Mouse (Mus musculus) brain, embryonic 14.5 days (tissue): ENCODE data around the gene Mex3b. TPM values are rescaled to one million over a fixed set of nuclear protein-coding genes. Genes with fewer than 3 reads are reported as not detected.

Experiments used
- DNase-seq: peaks from one replicate; pipeline ENCODE4 v3.0.0-alpha.2; 2011; ENCODE audit warnings: low read depth
- CTCF ChIP-seq: fragments of 200-500 bp; IDR thresholded peaks from 2 replicates; pipeline ENCODE4 v1.5.1; 2012; ENCODE audit warnings: inconsistent platforms, mild to moderate bottlenecking, moderate library complexity, borderline replicate concordance; ENCODE audit not compliant: insufficient read depth, insufficient read length; ENCODE audit errors: extremely low read depth
- POLR2A ChIP-seq: fragments of 200-500 bp; IDR thresholded peaks from 2 replicates; pipeline ENCODE4 v1.6.1; 2012; ENCODE audit warnings: mild to moderate bottlenecking, inconsistent platforms, borderline replicate concordance; ENCODE audit not compliant: poor library complexity, insufficient read depth, insufficient read length, severe bottlenecking; ENCODE audit errors: extremely low read depth
- polyA plus RNA-seq: library from polyadenylated mRNA; depleted of rRNA; stranded (reverse); fragments of >200 nt; gene quantifications from 2 replicates; pipeline ENCODE4 v1.2.3, GENCODE M21; 2012; rRNA removed

Mex3b gene
- polyA plus RNA-seq, 1 experiment = 154 TPM

- peak; percentile 12 for DNase-seq
- TF ChIP-seq POLR2A (no peak), CTCF (no peak)
These were observed 32.5 kb downstream of the Mex3b start for GRCm38 (mm10) chr7:82899459-82900297.

- no peak for DNase-seq
- TF ChIP-seq CTCF (no peak), POLR2A (no peak)
These were observed 35.9 kb downstream of the Mex3b start for GRCm38 (mm10) chr7:82903006-82903405.

GRCm38 (mm10) chr7:82905527-82905926 lies 38.4 kb downstream of the Mex3b start:
- peak; percentile 73 for DNase-seq
- no peak for TF ChIP-seq POLR2A
- no peak for TF ChIP-seq CTCF

- no peak for TF ChIP-seq POLR2A
- TF ChIP-seq CTCF = no peak
- no peak for DNase-seq
These were observed 39.9 kb downstream of the Mex3b start for GRCm38 (mm10) chr7:82907081-82907480.

GRCm38 (mm10) chr7:82910536-82911384 lies 43.6 kb downstream of the Mex3b start:
- DNase-seq = peak; percentile 69
- no peak for TF ChIP-seq POLR2A
- no peak for TF ChIP-seq CTCF

GRCm38 (mm10) chr7:82911501-82911900 lies 44.4 kb downstream of the Mex3b start:
- TF ChIP-seq CTCF (no peak), POLR2A (no peak)
- no peak for DNase-seq

- DNase-seq = no peak
- no peak for TF ChIP-seq POLR2A
- TF ChIP-seq CTCF = no peak
These were observed 47.2 kb downstream of the Mex3b start for GRCm38 (mm10) chr7:82914297-82914696.

Other genes with a start within 250 kb of the Mex3b start
- gene Saxo2, start 218.8 kb upstream of the Mex3b start, polyA plus RNA-seq = 9.4 and 15.7 TPM in 2 replicates
- gene Efl1, start 218.7 kb upstream of the Mex3b start, polyA plus RNA-seq = 8.0 and 11.2 TPM in 2 replicates